Mouse (Mus musculus) right cerebral cortex, postnatal 25 days (tissue): ENCODE data around the gene Cldn1.

Experiments
- DNase-seq: peaks from one replicate; pipeline ENCODE4 v3.0.0; 2022

Gene Cldn1

GRCm38 (mm10) chr16:26371325-26372053 lies at the start of gene Cldn1:
Gene Cldn1, minus strand, starts transcription at chr16:26371841.
- DNase-seq = peak; percentile 80

GRCm38 (mm10) chr16:26418616-26419015 lies 47.0 kb upstream of the Cldn1 start:
- no peak for DNase-seq

- no peak for DNase-seq
These were observed 32.4 kb upstream of the Cldn1 start for GRCm38 (mm10) chr16:26404070-26404469.

GRCm38 (mm10) chr16:26400971-26401370 lies 29.3 kb upstream of the Cldn1 start:
- no peak for DNase-seq

- no peak for DNase-seq
These were observed 28.9 kb upstream of the Cldn1 start for GRCm38 (mm10) chr16:26400549-26400948.

GRCm38 (mm10) chr16:26390936-26391335 lies 19.3 kb upstream of the Cldn1 start:
- no peak for DNase-seq

GRCm38 (mm10) chr16:26386159-26386558 lies 14.5 kb upstream of the Cldn1 start:
- no peak for DNase-seq

GRCm38 (mm10) chr16:26384112-26384649 lies 12.5 kb upstream of the Cldn1 start:
- no peak for DNase-seq

- no peak for DNase-seq
These were observed 5.5 kb upstream of the Cldn1 start for GRCm38 (mm10) chr16:26377170-26377569.

GRCm38 (mm10) chr16:26370127-26370526 lies 1.5 kb downstream of the Cldn1 start:
- DNase-seq = no peak

- DNase-seq = no peak
These were observed 2.5 kb downstream of the Cldn1 start for GRCm38 (mm10) chr16:26369044-26369730.

GRCm38 (mm10) chr16:26368121-26368520 lies 3.5 kb downstream of the Cldn1 start:
- no peak for DNase-seq

- DNase-seq = no peak
These were observed 10.9 kb downstream of the Cldn1 start for GRCm38 (mm10) chr16:26360694-26361093.

- DNase-seq = no peak
These were observed 12.0 kb downstream of the Cldn1 start for GRCm38 (mm10) chr16:26359619-26360018.

GRCm38 (mm10) chr16:26358898-26359297 lies 12.7 kb downstream of the Cldn1 start:
- no peak for DNase-seq

- DNase-seq = no peak
These were observed 13.5 kb downstream of the Cldn1 start for GRCm38 (mm10) chr16:26357863-26358780.

GRCm38 (mm10) chr16:26355513-26355912 lies 16.1 kb downstream of the Cldn1 start:
- no peak for DNase-seq

- DNase-seq = no peak
These were observed 20.9 kb downstream of the Cldn1 start for GRCm38 (mm10) chr16:26350786-26351185.

- no peak for DNase-seq
These were observed 22.8 kb downstream of the Cldn1 start for GRCm38 (mm10) chr16:26348809-26349208.

- DNase-seq = no peak
These were observed 55.4 kb downstream of the Cldn1 start for GRCm38 (mm10) chr16:26316281-26316680.

GRCm38 (mm10) chr16:26314815-26315214 lies 56.8 kb downstream of the Cldn1 start:
- peak; percentile 15 for DNase-seq

GRCm38 (mm10) chr16:26309402-26309801 lies 62.2 kb downstream of the Cldn1 start:
- DNase-seq = no peak
